Mouse (Mus musculus) lung, postnatal 36 days (tissue): Measurements from ENCODE around the gene Treml2.

Experiments used
- DNase-seq: peaks from one replicate; pipeline ENCODE4 v3.0.0; 2022; ENCODE audit warnings: mixed read lengths

The Treml2 gene

DNA sequence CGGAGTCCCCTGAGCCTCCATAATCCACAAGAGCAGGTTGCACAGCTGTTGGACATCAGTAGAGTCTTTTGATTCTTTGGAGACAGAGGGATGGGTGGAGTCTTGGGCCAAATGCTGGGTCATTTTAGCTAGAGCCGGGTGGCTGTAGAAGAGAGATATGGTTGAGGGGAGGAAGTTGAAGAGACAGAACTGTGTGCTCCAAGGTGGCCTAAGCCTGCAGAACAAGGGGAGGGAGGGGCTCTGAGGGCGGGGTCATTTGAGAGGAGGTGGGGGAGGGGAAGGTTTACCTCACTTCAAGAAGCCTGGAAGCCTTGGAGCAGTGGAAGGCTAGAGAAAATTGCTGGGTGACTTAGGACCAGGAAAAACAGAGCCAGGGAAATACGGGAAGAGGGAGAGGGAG lies at the start of gene Treml2:
Gene Treml2, plus strand, starts transcription at position 296 of the 400 bp plus-strand sequence.
- no peak for DNase-seq

DNA sequence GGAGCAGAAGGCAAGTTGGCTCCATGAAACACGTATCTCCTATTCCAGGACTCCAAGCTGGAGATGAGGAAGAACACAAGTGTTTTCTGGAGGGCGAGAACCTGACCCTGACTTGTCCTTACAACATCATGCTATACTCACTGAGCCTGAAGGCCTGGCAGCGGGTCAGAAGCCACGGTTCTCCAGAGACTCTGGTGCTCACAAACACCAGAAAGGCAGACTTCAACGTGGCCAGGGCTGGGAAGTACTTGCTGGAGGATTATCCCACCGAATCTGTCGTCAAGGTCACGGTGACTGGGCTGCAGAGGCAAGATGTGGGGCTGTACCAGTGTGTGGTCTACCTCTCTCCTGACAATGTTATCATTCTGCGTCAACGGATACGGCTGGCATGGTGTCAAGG lies 49.8 kb upstream of the Treml2 start:
- DNase-seq: no peak

DNA sequence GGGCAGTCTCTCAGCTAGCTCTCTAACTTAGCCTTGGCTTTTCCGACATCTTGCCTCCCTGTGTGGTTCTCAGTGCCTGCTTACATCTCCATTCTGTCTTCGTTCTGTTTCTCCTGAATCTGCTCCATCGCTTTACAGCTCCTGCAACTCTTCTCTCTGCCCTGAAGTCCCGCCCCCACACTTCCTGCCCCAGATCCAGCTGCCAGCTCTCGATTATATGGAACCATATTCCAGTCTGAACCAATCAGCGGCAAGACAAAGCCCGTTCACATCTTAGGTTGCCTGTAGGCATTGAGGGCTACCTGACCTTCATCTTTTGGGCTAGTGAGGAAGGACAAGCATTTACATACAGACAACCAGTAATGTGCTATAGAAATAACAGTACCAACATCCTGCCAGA lies 48.7 kb upstream of the Treml2 start:
- DNase-seq: no peak

DNA sequence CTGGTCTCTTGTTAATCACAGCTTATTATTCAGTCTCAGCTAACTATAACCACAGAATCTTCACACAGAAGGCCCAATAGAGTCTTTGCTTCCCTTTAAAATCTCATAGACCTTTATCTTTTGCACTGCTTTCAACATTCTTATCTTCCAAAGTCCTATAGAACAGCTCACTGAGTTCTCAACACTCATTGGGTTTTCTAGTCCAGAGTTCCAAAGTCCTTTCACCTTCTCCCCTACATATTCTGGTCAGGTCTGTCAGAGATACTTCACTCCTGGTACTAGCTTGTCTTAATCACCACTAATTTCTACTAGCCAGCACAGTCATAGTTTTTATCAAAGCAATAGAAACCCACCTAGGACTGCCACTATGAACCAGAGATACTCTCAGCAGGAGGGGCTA lies 42.7 kb upstream of the Treml2 start:
- no peak for DNase-seq

DNA sequence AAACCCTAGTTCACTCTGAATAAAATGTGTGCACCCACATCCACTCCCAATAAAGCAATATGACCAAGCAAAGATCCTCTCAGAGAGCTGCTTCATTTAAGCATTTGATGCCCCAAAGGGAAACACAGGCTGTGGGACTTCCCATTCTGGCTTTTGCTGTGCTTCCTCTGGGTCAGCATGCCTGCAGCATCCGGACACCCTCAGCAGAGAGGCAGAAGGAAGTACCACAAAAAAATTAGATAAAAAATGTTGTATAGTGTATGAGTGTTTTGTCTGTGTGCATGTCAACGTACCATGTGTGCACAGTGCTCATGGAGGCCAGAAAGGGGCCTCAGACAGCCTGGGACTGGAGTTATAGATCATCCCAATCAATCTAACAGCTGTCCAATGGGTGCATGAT lies 37.4 kb upstream of the Treml2 start:
- no peak for DNase-seq

DNA sequence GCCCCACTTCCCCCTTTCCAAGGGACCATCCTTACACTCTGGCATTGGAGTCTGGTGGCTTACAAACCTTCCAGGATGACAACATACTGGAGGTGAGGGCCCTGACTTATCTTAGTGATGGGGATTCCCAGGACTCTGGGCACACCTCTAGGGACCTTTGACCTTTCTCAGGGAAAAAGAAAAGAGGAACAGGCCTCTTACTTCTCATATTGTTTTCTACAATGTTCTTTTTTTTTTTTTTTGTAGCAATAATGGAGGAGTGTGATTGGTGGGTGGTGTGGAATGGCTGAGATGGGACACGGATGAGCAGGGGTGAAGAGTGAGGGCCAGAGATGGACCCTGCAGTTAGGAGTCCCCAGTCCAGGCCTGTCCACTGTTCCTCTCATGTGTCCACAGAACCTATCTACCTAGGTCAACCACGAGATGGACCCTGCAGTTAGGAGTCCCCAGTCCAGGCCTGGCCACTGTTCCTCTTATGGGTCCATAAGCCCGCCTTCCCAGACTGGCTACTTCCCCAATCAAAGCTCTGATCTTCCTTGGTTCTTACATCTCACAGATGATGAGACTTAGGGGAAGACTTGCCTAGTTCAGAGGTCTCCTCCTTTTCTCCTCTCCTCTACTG lies 35.4 kb upstream of the Treml2 start, which contains the start of gene Treml4:
Gene Treml4, plus strand, starts transcription at position 555 of the 622 bp plus-strand sequence.
- DNase-seq: peak; percentile 44

DNA sequence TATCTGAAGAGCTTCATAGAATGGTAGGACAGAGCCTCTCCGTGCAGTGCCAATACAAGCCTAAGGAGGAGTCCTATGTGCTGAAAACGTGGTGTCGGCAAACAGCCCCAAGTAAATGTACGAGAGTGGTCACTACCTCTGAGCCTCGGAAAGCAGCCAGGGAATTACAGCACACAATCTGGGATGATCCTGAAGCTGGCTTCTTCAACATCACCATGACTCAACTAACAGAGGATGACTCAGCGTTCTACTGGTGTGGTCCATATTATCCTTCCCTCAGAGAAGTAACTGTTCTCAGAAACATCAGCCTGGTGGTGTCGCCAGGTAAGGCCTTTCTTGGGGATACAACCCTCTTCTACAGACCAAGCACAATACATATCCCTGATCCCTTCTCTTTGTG lies 34.6 kb upstream of the Treml2 start:
- DNase-seq: no peak

DNA sequence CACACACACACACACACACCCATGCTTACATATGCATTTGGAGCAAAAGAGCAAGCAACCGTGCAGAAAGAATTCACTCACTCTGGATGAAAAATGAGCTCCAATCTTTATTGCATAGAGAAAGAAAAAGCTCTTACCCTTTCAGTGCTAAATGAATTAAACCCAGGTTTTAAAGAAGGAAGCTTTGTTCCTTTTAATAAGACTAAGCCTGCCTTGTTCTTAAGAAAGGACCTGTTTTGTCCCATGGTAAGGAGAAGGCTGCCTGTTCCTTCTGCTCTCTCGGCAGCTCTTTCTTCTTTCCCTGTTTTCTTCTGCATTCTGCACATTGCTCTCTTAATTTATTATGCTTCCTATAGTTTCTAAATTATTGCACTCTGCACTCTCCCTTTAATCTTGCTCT lies 33.2 kb upstream of the Treml2 start:
- DNase-seq: no peak

DNA sequence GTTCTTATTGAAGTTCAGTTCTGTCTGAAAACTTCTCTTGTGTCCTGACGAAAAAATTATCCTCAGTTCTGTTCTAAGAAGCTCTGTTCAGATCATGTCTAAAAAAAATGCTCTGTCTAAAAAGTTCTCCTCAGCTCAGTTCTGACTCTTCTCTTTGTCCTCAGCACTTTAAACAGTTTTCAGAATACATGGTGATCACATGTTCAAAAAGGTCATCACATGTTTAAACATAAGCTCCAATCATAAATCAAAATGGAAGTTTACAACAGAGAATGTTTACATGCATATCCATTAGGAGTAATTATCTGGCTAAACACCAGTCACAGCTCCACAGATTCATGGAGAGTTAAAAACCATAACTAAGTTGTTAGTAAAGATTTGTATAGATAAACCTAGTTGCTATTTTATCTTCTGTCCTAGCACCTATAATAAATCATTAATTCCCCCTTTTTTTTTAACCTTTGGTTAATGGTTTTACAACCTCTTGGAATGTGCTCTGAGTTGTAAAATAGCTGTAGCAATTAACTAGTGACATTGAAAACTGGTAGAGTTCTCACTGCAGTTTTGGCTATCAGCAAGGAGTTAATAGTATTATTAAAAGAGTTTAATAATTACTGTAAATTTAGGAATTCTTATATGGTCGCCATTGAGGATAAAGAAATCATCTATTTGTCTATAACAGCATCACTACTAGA lies 32.5 kb upstream of the Treml2 start:
- no peak for DNase-seq

DNA sequence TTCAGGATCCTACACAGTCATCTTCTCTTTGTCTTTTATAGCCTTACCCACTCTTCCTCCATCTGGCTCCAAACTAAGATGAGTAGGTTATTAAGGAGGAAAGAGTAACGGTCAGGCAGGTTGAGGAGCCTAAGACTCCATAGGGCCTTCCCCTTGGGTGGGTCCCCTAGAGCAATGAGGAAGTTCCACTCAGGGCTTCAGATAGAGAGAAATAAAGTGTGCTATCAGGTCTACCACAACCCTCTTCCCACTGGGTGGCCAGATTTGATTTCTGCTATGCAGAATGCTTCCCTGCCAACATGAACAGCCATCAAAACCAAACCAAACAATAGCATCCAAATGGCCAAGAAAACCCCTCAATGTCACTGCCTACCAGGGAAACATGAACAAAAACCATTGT lies 31.7 kb upstream of the Treml2 start:
- DNase-seq: no peak

DNA sequence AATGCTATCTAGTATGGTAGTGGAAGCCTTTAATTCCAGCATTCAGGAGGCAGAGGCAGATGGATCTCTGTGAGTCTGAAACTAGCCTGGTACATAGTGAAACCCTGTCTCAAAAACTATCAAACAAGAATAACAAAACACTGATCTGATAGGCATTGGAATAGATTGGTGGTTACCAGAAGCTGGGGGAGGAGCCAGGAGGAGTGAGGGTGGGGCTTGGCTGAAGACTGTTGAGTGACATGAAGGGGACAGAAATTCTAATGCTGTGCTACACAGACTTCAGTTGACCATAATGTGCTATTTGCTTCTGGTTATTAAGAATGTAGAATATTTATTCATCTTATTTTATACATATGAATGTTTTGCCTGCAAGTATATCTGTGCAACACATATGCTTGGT lies 31.0 kb upstream of the Treml2 start:
- no peak for DNase-seq

DNA sequence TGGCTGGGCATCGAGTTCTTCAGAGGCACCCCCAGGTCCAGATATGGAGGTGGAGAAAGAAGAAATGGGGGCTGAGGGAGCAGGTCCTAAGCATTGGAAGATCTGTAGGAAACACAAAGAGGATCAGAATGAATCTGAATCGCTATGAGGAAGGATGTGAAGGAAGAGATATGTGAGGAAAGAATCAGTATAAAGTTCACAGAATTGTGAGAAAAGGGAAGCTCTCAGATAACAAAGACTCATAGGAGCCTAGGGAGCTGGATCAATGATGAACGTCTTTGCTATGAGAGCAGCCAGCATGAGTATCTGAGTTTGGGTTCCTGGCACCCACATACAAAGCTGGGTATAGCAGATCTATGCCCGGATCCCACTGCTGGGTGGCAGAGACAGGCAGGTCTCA lies 29.5 kb upstream of the Treml2 start:
- no peak for DNase-seq

DNA sequence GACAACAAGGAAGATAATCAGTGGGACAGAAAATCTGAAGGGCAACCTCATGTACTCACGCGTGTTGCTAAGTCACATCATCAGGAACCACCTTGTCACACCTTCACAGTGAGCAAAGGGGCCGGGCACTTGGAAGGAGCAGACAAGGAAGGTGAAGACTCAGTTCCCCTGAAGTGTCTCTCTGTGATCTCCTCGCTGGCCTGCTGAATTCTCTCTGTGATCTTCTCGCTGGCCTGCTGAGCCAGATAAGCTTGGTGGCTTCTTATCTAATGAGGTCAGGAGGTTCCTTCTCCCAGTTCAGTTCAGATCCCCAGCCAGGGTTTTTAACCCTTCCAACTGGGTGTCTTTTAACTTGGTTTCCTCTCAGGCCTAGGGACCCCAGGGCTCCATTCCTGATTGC lies 27.1 kb upstream of the Treml2 start:
- no peak for DNase-seq

DNA sequence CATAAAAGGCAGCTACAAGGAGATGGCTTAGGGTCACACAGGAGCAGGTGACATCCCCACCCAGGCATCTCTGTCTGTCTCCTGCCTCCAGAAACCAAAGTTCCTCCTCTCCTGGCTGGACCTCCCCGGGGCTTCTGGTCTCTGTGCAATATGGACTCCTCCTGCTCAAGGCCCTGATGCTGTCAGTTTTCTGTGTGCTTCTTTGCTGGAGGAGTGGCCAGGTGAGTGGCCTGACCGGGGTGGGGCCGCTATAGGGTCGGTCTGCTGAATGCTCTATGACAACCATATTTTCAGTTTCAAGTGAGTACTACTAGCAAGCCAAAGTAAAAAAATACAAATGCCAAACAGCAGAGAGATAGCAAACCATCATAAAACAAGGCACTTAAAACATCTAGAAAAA lies 26.7 kb upstream of the Treml2 start:
- no peak for DNase-seq

DNA sequence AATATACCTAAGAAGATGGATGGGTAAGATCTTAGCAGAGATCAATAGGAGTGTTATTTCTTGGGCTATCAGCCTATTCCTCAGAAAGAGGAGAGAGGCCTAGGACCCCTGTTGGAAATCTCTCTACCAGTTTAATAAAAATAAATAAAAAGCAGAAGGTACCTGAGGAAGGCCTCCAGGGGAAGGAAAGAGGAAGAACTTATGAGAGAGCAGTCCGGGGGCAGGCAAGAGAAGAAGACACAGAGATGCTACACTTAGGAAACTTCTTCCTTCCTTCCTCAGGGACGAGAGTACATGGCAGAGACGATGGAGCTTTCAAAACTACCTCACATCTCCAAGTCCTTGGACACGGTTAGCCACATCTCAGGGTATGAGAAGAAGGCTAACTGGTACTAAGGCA lies 25.2 kb upstream of the Treml2 start:
- DNase-seq: no peak

DNA sequence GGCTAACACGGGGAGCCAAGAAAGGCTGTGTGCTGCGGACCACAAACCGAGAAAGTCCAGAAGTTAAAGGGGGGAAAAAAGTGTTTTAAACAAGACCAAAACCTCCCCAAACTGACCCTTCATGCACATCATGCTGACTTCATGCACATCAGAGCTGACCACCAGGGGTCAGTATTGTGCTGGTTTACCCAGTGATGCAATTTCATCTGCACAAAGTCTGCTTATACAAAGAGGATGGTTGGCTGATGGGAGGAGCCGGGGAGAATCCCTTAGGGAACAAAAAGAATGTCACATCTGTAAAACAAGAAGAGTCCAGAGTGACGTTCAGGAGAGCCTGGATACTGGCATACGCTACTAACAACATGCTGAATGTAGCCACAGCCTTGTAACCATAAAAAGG lies 24.4 kb upstream of the Treml2 start:
- peak; percentile 91 for DNase-seq

DNA sequence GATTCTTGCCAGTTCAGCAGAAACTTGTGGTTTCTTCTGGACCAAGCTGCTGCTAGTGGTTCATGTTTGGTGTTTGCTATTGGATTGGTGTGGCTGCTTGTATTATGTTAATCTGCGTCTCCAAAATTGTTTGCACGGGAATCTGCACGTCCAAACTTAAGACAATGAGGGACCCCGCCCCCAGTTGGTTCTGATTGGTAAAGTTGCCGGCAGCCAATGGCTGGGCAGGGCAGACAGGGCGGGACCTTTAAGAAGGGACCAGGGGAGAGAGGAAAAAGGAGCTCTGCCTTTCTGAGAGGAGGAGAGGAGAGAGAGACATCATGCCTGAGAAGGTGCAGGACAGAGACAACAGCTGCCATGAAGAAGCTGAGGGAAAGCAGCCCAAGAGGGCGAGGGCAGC lies 23.6 kb upstream of the Treml2 start:
- no peak for DNase-seq

DNA sequence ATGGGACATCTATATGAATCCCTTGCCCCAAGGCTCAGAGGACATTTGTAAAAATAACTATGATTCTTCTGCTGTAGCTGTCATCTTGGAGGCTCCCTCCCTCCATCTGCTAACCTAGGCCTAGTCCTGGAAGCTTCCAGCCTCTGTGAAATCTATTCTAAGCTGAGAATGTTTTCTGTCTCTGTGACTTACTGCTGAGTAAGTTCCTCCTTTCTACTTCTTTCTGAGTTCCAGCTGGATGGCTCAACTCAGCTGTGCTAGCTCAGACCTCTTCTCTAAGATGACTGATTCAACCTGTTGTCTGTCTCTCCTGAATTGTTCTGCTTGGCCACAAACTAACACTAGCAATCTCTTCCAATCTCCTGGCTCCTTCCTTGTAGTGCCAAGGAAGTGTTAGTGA lies 20.9 kb upstream of the Treml2 start:
- no peak for DNase-seq

DNA sequence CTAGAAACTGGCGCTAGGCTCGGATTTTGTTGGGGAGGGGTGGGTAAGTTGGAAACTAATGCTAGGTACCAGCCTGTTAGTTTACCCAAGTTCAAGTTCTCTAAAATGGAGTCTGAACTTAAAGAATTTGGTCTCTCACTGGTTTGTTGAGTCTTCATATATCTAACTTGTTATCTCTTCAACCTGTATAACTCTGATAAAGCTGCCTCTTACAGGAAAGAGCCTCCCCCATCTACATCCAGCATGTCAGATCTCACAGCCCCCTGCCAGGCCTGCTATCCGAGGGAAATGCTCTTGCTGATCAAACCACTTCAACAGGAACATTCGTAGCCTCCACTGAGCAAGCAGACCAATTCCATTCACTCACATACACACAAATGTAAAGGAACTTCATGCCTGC lies 20.3 kb upstream of the Treml2 start:
- DNase-seq: no peak

DNA sequence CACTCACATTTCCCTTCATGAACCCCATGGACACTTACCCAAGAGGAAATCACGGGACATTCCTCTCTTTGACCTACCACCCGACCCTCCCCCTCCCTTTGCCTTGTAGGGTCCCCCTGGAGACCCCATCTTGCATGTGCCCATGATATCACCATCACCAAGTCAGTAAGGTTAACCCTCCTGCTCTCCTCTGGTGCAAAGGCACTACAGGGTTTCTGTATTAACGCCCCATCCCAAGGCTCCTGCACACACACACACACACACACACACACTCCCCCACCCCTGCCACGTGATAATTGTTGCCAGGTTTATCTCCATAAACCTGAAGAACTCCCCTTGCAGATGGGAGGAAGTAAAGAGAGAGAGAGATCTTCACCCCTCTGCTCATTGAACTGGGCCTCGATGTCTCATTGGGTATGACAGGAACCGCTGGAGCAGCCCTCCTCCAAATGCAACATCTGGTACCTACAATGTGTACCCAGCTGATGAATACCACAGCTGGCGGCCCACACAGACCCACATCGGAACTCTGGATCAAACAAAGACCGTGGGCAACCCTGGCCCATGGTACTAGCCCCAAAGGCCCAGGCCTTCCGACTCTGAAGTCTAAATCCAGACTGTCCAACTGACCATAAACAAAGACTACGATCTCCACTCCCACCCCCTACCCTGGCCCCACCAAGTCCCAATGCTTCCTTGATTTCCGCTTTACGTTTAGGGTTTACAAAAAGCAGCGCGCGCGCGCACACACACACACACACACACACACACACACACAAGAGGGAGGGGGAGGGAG lies 18.2 kb upstream of the Treml2 start:
- no peak for DNase-seq

DNA sequence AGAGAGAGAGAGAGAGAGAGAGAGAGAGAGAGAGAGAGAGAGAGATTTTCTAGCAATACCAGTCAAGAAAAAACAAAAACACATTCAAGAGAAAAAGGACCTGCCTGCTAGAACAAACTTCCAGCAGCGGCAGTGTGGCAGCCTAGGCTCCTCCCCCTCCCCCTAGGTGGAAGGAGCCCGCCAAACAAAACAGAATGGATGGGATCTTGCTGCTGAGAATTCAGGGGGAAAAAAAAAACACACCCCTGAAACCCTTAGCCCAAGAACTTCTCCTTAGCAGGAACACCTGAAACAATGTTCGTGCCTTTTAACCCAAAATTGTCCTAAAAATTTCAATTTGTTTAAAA lies 17.6 kb upstream of the Treml2 start:
- DNase-seq: no peak

DNA sequence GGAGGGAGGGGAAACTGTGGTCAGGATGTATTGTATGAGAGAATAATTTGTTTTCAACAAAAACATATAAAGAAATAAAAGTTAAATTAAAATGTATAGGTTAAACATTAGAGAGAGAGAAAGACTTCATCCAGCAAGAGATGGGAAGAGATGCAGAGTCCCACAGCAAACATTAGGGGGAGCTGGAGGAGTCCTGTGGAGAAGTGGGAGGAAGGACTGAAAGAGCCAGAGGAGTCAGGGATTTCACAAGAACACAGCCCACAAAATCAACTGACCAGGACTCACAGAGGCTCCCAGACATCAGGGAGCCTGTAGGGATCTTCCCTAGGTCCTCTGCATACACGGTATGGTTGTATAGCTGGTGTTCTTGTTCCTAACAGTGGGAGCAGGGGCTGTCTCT lies 12.5 kb upstream of the Treml2 start:
- no peak for DNase-seq

DNA sequence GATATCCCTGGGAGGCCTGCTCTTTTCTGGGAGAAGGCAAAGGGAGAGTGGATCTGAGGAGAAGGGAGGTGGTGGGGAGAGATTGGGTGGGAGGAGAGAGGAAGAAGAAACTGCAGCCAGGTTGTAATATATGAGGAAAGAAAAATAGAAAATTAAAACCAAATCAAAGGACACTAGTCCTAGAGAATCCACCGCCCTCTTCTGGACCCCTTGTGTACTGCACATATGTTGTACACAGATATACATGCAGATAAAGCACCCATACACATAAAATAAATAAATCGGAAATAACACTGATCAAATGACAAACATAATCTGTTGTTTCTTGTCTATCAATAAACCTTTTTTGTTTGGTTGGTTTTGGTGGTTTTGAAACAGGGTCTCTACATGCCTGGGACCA lies 12.0 kb upstream of the Treml2 start:
- DNase-seq: peak; percentile 37

DNA sequence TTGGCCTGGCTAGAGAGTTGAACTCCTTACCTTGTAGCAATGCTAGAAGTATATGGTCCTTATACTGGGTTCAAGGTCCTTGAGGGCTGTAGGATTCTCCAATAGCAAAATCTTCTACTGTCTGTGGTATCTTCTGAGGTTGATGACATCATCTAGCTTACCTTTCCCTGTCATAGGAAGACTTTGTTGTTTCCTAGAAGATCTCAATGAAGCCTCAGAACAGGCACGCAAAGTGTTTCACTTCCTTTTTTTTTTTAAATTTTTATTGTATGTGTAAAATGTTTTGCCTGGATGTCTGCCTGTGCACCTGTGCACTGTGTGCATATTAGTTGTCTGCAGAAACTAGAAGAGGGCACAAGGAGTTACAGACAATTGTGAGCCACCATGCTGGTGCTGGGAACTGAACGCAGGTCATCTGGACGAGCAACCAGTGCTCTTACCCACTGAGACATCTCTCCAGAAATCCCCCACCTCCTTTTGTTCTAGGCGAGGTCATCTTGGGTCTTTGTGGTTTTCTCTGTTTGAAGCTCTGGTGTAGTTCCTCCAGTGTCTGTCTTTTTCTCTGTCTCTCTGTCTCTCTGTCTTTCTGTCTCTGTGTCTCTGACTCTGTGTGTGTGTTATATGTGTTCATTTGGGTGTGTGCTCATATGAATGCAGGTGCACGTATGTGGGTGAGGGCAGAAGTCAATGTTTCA lies 5.7 kb upstream of the Treml2 start:
- DNase-seq: no peak
